Mouse (Mus musculus) ZHBTc4 (cell line): ENCODE measurements at regions not wholly inside any gene's neighbourhood (a gene's known extent, or its start where the extent isn't known, plus 50 kb on each side); places are given as distances from the start of the nearest gene placed in this dataset.

Experiments
- DNase-seq: peaks from one replicate; pipeline ENCODE4 v3.0.0-alpha.2; 2011; ENCODE audit warnings: low read depth, low spot score

DNA sequence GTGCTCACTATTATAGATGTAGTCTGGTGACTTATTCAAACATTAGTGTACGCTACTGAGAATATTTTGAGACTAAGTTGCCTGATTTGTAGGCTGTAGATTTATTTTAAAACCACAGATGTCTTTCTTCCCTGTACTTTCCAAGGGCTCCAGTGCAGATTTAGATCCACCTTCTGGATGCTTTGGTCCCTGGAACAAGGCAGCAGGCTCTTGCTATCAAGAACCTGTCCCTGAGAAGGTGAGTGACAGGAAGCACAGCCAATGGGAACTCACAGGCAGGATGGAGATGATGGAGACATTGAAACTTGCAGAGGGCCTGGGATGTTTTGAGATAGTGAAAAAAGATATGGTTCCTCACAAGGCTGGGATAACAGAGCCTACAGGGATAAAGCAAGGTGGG lies 70.0 kb upstream of the Sox4 start:
- no peak for DNase-seq

GRCm38 (mm10) chr13:29019839-29020238 lies 66.3 kb upstream of the Sox4 start:
- no peak for DNase-seq

- DNase-seq: no peak
Observed at GRCm38 (mm10) chr13:29016145-29016651, 62.7 kb upstream of the Sox4 start.

DNA sequence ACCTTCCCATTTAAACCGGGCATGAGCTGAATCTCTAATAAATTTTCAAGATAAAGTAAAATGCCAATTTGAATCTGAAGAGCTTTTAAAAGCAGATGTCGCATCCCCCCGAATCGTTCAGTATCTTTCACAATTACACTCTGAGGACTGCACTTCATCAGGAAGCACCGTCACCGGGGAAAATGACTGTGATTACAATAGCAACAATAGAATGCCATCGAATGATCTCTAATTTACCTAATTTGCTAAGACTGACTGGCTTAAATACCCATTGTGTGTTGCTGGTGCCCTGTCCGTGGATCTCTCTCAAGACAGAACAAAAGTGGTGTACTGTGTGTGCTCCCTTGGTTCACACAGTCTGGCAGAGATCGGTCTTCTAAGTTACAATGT lies 62.1 kb upstream of the Sox4 start:
- no peak for DNase-seq

DNA sequence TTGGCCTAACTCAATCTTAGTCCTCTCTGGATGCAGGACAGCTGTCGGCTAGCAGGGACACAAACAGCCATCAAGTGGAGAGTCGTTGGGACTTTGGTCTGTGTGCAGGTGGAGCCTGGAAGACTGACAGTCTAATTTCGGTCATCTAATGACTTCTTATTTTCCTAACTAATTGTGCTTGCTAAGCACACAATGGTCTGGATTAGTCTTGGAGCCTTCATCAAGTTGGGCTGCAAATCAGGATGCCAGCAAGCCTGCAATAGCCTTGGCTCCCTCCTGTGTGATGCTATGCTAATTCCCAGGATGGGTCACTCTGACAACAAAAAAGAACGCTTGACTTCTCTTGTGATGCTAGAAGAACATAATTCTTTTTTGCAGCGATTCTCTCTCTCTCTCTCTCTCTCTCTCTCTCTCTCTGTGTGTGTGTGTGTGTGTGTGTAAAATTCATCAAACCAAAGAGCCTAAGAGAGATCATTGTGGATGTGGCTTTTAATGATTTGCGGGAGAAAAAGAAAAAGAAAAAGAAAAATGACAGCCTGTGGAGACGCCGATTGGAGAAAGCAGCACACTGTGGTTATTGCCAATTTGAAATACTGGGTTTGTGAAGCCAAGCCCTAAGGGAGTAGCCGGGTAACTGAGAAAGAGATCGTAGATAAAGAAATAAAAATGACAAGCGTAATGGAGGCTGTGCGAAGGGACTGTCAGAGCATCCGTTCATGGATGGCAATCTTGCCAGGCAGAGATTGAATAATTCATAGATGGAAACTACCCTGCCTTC lies 61.5 kb upstream of the Sox4 start:
- no peak for DNase-seq

- no peak for DNase-seq
Observed at GRCm38 (mm10) chr13:29014066-29014826, 60.7 kb upstream of the Sox4 start.

- DNase-seq: no peak
Observed at GRCm38 (mm10) chr13:29006467-29006866, 53.0 kb upstream of the Sox4 start.
